Mouse (Mus musculus) CH12.LX (cell line): ENCODE data around the gene Pdcd11. TPM values are rescaled to one million over a fixed set of nuclear protein-coding genes. Genes with fewer than 3 reads are reported as not detected.

Experiments used
- DNase-seq: peaks from one replicate; pipeline ENCODE4 v3.0.0-alpha.2; 2013; ENCODE audit errors: extremely low read depth
- H3K27ac ChIP-seq: 2 replicates; pipeline ENCODE4 v1.5.1; 2012; ENCODE audit warnings: low read depth, mild to moderate bottlenecking, control low read depth, moderate library complexity; ENCODE audit not compliant: insufficient read depth
- H3K27me3 ChIP-seq: replicated peaks from 2 replicates; pipeline ENCODE3; 2012; ENCODE audit warnings: inconsistent platforms
- H3K36me3 ChIP-seq, 2 experiments: replicated peaks in 1 of 2; 2 replicates each; pipeline versions ENCODE3 to v1.6.1; 2012; ENCODE audit warnings: inconsistent platforms in 1 of 2, low read length in 1 of 2, mild to moderate bottlenecking in 1 of 2, mixed read lengths in 1 of 2, moderate library complexity in 1 of 2; ENCODE audit not compliant: control insufficient read depth in 1 of 2, insufficient read depth in 1 of 2
- H3K4me1 ChIP-seq, 2 experiments: 2 replicates each; pipeline ENCODE4 v1.6.1; 2012; ENCODE audit warnings: inconsistent platforms in 1 of 2, moderate library complexity in 1 of 2; ENCODE audit not compliant: insufficient read depth in 2 of 2, control insufficient read depth in 1 of 2
- H3K4me2 ChIP-seq: 2 replicates; pipeline ENCODE4 v1.6.1; 2012; ENCODE audit warnings: low read depth, mild to moderate bottlenecking, control low read depth; ENCODE audit not compliant: poor library complexity, insufficient read depth, severe bottlenecking
- H3K4me3 ChIP-seq, 3 experiments: fragments of 150-350 bp in 1 of 3; sonication (generic) in 1 of 3; replicated peaks in 1 of 3; 2 replicates each; pipeline versions ENCODE3 to v1.5.1; 2011 to 2012; ENCODE audit warnings: low read depth in 2 of 3, low read length in 2 of 3, mild to moderate bottlenecking in 2 of 3, moderate library complexity in 2 of 3, control low read depth in 1 of 3, improper control_type of control experiment in 1 of 3, inconsistent platforms in 1 of 3, mixed read lengths in 1 of 3; ENCODE audit not compliant: poor library complexity in 1 of 3
- H3K79me2 ChIP-seq: replicated peaks from 2 replicates; pipeline ENCODE4 v1.6.1; 2012; ENCODE audit warnings: mild to moderate bottlenecking, moderate library complexity; ENCODE audit not compliant: control insufficient read depth, poor library complexity, insufficient read depth, severe bottlenecking; ENCODE audit errors: extremely low read depth
- H3K9ac ChIP-seq: 2 replicates; pipeline ENCODE4 v1.6.1; 2012; ENCODE audit warnings: low read depth, mild to moderate bottlenecking, control low read depth, moderate library complexity; ENCODE audit not compliant: insufficient read depth
- H3K9me3 ChIP-seq: replicated peaks from 2 replicates; pipeline ENCODE3; 2012; ENCODE audit warnings: low read length, inconsistent platforms, mixed read lengths
- BHLHE40 ChIP-seq: IDR thresholded peaks from 2 replicates; pipeline ENCODE4 v1.6.1; 2011; ENCODE audit warnings: mild to moderate bottlenecking, low read depth, low read length, improper control_type of control experiment
- CHD1 ChIP-seq: IDR thresholded peaks from 2 replicates; pipeline ENCODE4 v1.6.1; 2012; ENCODE audit warnings: low read depth, low read length, improper control_type of control experiment, inconsistent platforms
- E2F4 ChIP-seq: IDR thresholded peaks from 2 replicates; pipeline ENCODE4 v1.6.1; 2011; ENCODE audit warnings: low read depth, low read length, improper control_type of control experiment; ENCODE audit not compliant: insufficient replicate concordance
- ELF1 ChIP-seq: IDR thresholded peaks from 2 replicates; pipeline ENCODE4 v1.6.1; 2014; ENCODE audit warnings: low read depth, mild to moderate bottlenecking, inconsistent platforms, low read length, improper control_type of control experiment
- EP300 ChIP-seq: IDR thresholded peaks from 2 replicates; pipeline ENCODE4 v1.6.1; 2011; ENCODE audit warnings: low read length, improper control_type of control experiment
- GABPA ChIP-seq: IDR thresholded peaks from 2 replicates; pipeline ENCODE4 v1.6.1; 2012; ENCODE audit warnings: low read depth, low read length, improper control_type of control experiment, inconsistent platforms; ENCODE audit not compliant: insufficient replicate concordance
- IRF4 ChIP-seq: IDR thresholded peaks from 2 replicates; pipeline ENCODE4 v1.6.1; 2014; ENCODE audit warnings: low read depth, mild to moderate bottlenecking, inconsistent platforms, low read length, improper control_type of control experiment
- JUN ChIP-seq: IDR thresholded peaks from 2 replicates; pipeline ENCODE4 v1.6.1; 2011; ENCODE audit warnings: low read depth, mild to moderate bottlenecking, low read length, improper control_type of control experiment, moderate library complexity; ENCODE audit not compliant: insufficient read depth
- JUND ChIP-seq: conservative IDR thresholded peaks from 2 replicates; pipeline ENCODE4 v1.6.1; 2011; ENCODE audit warnings: low read depth, low read length, improper control_type of control experiment
- MAFK ChIP-seq: IDR thresholded peaks from 2 replicates; pipeline ENCODE4 v1.6.1; 2011; ENCODE audit warnings: low read length, improper control_type of control experiment; ENCODE audit not compliant: insufficient replicate concordance
- MAX ChIP-seq: IDR thresholded peaks from 2 replicates; pipeline ENCODE4 v1.6.1; 2011; ENCODE audit warnings: low read length, improper control_type of control experiment
- MEF2A ChIP-seq: IDR thresholded peaks from 2 replicates; pipeline ENCODE4 v1.6.1; 2014; ENCODE audit warnings: low read depth, mild to moderate bottlenecking, inconsistent platforms, low read length, improper control_type of control experiment, borderline replicate concordance
- MXI1 ChIP-seq: IDR thresholded peaks from 2 replicates; pipeline ENCODE4 v1.6.1; 2011; ENCODE audit warnings: mild to moderate bottlenecking, low read depth, low read length, improper control_type of control experiment
- MYC ChIP-seq: IDR thresholded peaks from 2 replicates; pipeline ENCODE4 v1.6.1; 2011; ENCODE audit warnings: low read depth, mild to moderate bottlenecking, improper control_type of control experiment, low read length
- PAX5 ChIP-seq: IDR thresholded peaks from 2 replicates; pipeline ENCODE4 v1.6.1; 2012; ENCODE audit warnings: low read length, inconsistent platforms, mixed read lengths
- POLR2A ChIP-seq: IDR thresholded peaks from 2 replicates; pipeline ENCODE4 v1.6.1; 2011; ENCODE audit warnings: low read depth, mild to moderate bottlenecking, improper control_type of control experiment, low read length
- POLR2AphosphoS2 ChIP-seq: IDR thresholded peaks from 2 replicates; pipeline ENCODE4 v1.6.1; 2011; ENCODE audit warnings: low read depth, low read length, improper control_type of control experiment
- RAD21 ChIP-seq: IDR thresholded peaks from 2 replicates; pipeline ENCODE4 v1.6.1; 2011; ENCODE audit warnings: low read depth, mild to moderate bottlenecking, low read length, improper control_type of control experiment, moderate library complexity
- RCOR1 ChIP-seq: conservative IDR thresholded peaks from 2 replicates; pipeline ENCODE4 v1.6.1; 2012; ENCODE audit warnings: low read depth, mild to moderate bottlenecking, inconsistent platforms, low read length, improper control_type of control experiment
- SIN3A ChIP-seq: IDR thresholded peaks from 2 replicates; pipeline ENCODE4 v1.6.1; 2012; ENCODE audit warnings: low read length, improper control_type of control experiment, inconsistent platforms
- SMC3 ChIP-seq: IDR thresholded peaks from 2 replicates; pipeline ENCODE4 v1.6.1; 2011; ENCODE audit warnings: low read depth, low read length, improper control_type of control experiment
- TBP ChIP-seq: conservative IDR thresholded peaks from 2 replicates; pipeline ENCODE4 v1.6.1; 2011; ENCODE audit warnings: low read depth, low read length, improper control_type of control experiment
- TCF12 ChIP-seq: IDR thresholded peaks from 2 replicates; pipeline ENCODE4 v1.6.1; 2014; ENCODE audit warnings: low read depth, mild to moderate bottlenecking, inconsistent platforms, low read length, improper control_type of control experiment
- UBTF ChIP-seq: IDR thresholded peaks from 2 replicates; pipeline ENCODE4 v1.6.1; 2012; ENCODE audit warnings: low read depth, mild to moderate bottlenecking, inconsistent platforms, low read length, improper control_type of control experiment, moderate library complexity
- USF1 ChIP-seq: IDR thresholded peaks from 2 replicates; pipeline ENCODE4 v1.6.1; 2014; ENCODE audit warnings: low read depth, mild to moderate bottlenecking, inconsistent platforms, low read length, improper control_type of control experiment
- USF2 ChIP-seq: conservative IDR thresholded peaks from 2 replicates; pipeline ENCODE4 v1.6.1; 2011; ENCODE audit warnings: low read depth, low read length, improper control_type of control experiment
- ZC3H11A ChIP-seq: IDR thresholded peaks from 2 replicates; pipeline ENCODE4 v1.6.1; 2012; ENCODE audit warnings: low read depth, mild to moderate bottlenecking, inconsistent platforms, low read length, improper control_type of control experiment
- ZKSCAN1 ChIP-seq: IDR thresholded peaks from 2 replicates; pipeline ENCODE4 v1.6.1; 2012; ENCODE audit warnings: low read depth, inconsistent platforms, low read length, improper control_type of control experiment, borderline replicate concordance
- ZNF384 ChIP-seq: IDR thresholded peaks from 2 replicates; pipeline ENCODE4 v1.6.1; 2012; ENCODE audit warnings: low read depth, low read length, improper control_type of control experiment, inconsistent platforms
- dilution Hi-C: fragments of 300-500 bp; cut with MboI; formaldehyde crosslinking; loops from 2 replicates; pipeline ENCODE4 v1.14.3; 2020; ENCODE audit warnings: low sequenced_read_pairs; ENCODE audit not compliant: extremely low pct_unique_long_range_greater_than_20kb, extremely low pct_ligation_motif_present
- in situ Hi-C: fragments of 300-500 bp; cut with MboI; formaldehyde crosslinking; loops from 3 replicates; pipeline ENCODE4 v1.14.3; 2019; ENCODE audit warnings: low sequenced_read_pairs, low pct_ligation_motif_present, low pct_unique_long_range_greater_than_20kb, mixed read lengths
- polyA plus RNA-seq: library from polyadenylated mRNA; unstranded; fragments of >175 nt; gene quantifications from 2 replicates; pipeline ENCODE4 v1.2.1, GENCODE M21; 2012; ENCODE audit warnings: low read depth; ENCODE audit not compliant: insufficient read length
- total RNA-seq, 2 experiments: library from RNA; depleted of rRNA; stranded (reverse); fragments of 300-350 nt in 1 of 2; fragments of >200 nt in 1 of 2; gene quantifications; 2 replicates each; pipeline ENCODE4 v1.2.3; 2012 to 2014

Pdcd11 gene
- total and polyA plus RNA-seq, 3 experiments: 26.6 to 78.0 (median 49.7) TPM

GRCm38 (mm10) chr19:47049840-47050239 is 40.7 kb upstream of the Pdcd11 start:
- H3K4me2 ChIP-seq: peak overlapping the region; percentile 90
- DNase-seq: no peak
- no peak overlapping the region for H3K27ac ChIP-seq
- H3K9ac ChIP-seq: peak overlapping the region; percentile 96
- H3K9me3 ChIP-seq: no peaks in the 10 kb centered on the region
- dilution Hi-C loops: no loop called here
- H3K27me3 ChIP-seq: no peaks in the 10 kb centered on the region
- H3K36me3 ChIP-seq: peaks cover 18 to 39% of the 10 kb centered on the region in 2 experiments
- no peak for TF ChIP-seq MEF2A
- TF ChIP-seq SMC3: no peak
- no peak for TF ChIP-seq PAX5
- no peak for TF ChIP-seq SIN3A
- no peak for TF ChIP-seq JUN
- no peak for TF ChIP-seq TBP
- no peak for TF ChIP-seq POLR2AphosphoS2
- H3K4me3 ChIP-seq: peak overlapping the region; percentile 79 to 81 (median 80)
- peaks cover 11% of the 10 kb centered on the region for H3K79me2 ChIP-seq
- H3K4me1 ChIP-seq: peaks cover 9 to 27% of the 10 kb centered on the region in 2 experiments
- in situ Hi-C loops: no loop called here

- peak within 1 kb of the TSS; percentile 96 for H3K9ac ChIP-seq
- peak within 1 kb of the TSS; percentile 79 to 81 (median 80) for H3K4me3 ChIP-seq
- DNase-seq: peak; percentile 85
- H3K9me3 ChIP-seq: no peaks in the 10 kb centered on the region
- peak within 1 kb of the TSS; percentile 76 for H3K27ac ChIP-seq
- dilution Hi-C loops: no loop called here
- peaks cover 14 to 35% of the 10 kb centered on the region in 2 experiments for H3K36me3 ChIP-seq
- no peaks in the 10 kb centered on the region for H3K27me3 ChIP-seq
- peaks cover 9 to 27% of the 10 kb centered on the region in 2 experiments for H3K4me1 ChIP-seq
- in situ Hi-C loops: no loop called here
- peak within 1 kb of the TSS; percentile 90 for H3K4me2 ChIP-seq
- H3K79me2 ChIP-seq: peaks cover 11% of the 10 kb centered on the region
- peak; percentile 77; the same call in 1 of the 2 replicates for TF ChIP-seq UBTF
- peak; percentile 28 for TF ChIP-seq USF1
- peak; percentile 62; the same call in 1 of the 2 replicates for TF ChIP-seq SIN3A
- no peak for TF ChIP-seq MAFK
- no peak for TF ChIP-seq ZC3H11A
- TF ChIP-seq IRF4: no peak
- no peak for TF ChIP-seq PAX5
- TF ChIP-seq ZKSCAN1: no peak
- no peak for TF ChIP-seq POLR2AphosphoS2
- no peak for TF ChIP-seq MEF2A
- no peak for TF ChIP-seq RCOR1
- peak; percentile 89 for TF ChIP-seq POLR2A
- no peak for TF ChIP-seq JUND
- TF ChIP-seq MAX: peak; percentile 86; the same call in 1 of the 2 replicates
- no peak for TF ChIP-seq SMC3
- TF ChIP-seq USF2: no peak; the same call in 1 of the 2 replicates
- peak; percentile 75 for TF ChIP-seq MXI1
- no peak for TF ChIP-seq JUN
- peak; percentile 68; the same call in 1 of the 2 replicates for TF ChIP-seq MYC
- peak; percentile 46; the same call in 1 of the 2 replicates for TF ChIP-seq BHLHE40
- TF ChIP-seq ELF1: peak; percentile 43; the same call in 1 of the 2 replicates
- TF ChIP-seq EP300: no peak
- peak; percentile 72 for TF ChIP-seq TCF12
- TF ChIP-seq RAD21: no peak
- peak; percentile 54; the same call in 1 of the 2 replicates for TF ChIP-seq TBP
- TF ChIP-seq CHD1: no peak
- no peak for TF ChIP-seq E2F4
- no peak; the same call in 1 of the 2 replicates for TF ChIP-seq GABPA
- no peak for TF ChIP-seq ZNF384
These were observed 40.1 kb upstream of the Pdcd11 start, which contains the start of gene Pcgf6 for GRCm38 (mm10) chr19:47050271-47051032. Gene Pcgf6, minus strand, starts transcription at chr19:47050906.
